ENCODE assay signal across 8 mouse cellular contexts in genomic region chr1:39030108-39030507, GRCm38 (mm10). TPM values are rescaled to one million over a fixed set of nuclear protein-coding genes. Genes with fewer than 3 reads are reported as not detected.
DNase-seq lines count a peak whose midpoint lies in the region; ATAC-seq and TF ChIP-seq lines count a peak whose summit lies in the region.

No protein-coding gene starts in this region.

- no peaks in the 10 kb centered on the region for H3K9me3 ChIP-seq in heart, embryonic 14.5 days (ENCODE audit: control insufficient read depth, low read length)
- no peaks in the 10 kb centered on the region for H3K9me3 ChIP-seq in hindbrain, embryonic 15.5 days
- H3K9me3 ChIP-seq in midbrain, embryonic 11.5 days (ENCODE audit: control insufficient read depth, low read length) = no peaks in the 10 kb centered on the region

- no peak overlapping the region for H3K27ac ChIP-seq in heart, embryonic 14.5 days (replicated peaks in 1 of 2; ENCODE audit: control insufficient read depth in 1 of 2, insufficient read depth in 1 of 2, low read depth in 2 of 2, low read length in 2 of 2)
- H3K27ac ChIP-seq in heart, adult 2 months = no peak overlapping the region
- H3K27ac ChIP-seq in hindbrain, embryonic 15.5 days (replicated peaks) = no peak overlapping the region
- no peak overlapping the region for H3K27ac ChIP-seq in midbrain, embryonic 11.5 days (ENCODE audit: low read depth, low read length)

- 13% methylated on average over 7 of the region's 7 CpGs for WGBS in heart, embryonic 14.5 days
- WGBS in heart, adult 2 months = 19% methylated on average over 7 of the region's 7 CpGs
- 14% methylated on average over 7 of the region's 7 CpGs for WGBS in hindbrain, embryonic 15.5 days
- WGBS in midbrain, embryonic 11.5 days = 14% methylated on average over 7 of the region's 7 CpGs

- intact Hi-C loops in heart, adult 2 months (cut with DNase I) = no loop called here

- H3K36me3 ChIP-seq in heart, embryonic 14.5 days (ENCODE audit: control insufficient read depth, insufficient read depth, low read length) = no peaks in the 10 kb centered on the region
- no peaks in the 10 kb centered on the region for H3K36me3 ChIP-seq in heart, adult 2 months (ENCODE audit: control insufficient read depth, insufficient read depth, low read length)
- no peaks in the 10 kb centered on the region for H3K36me3 ChIP-seq in hindbrain, embryonic 15.5 days
- no peaks in the 10 kb centered on the region for H3K36me3 ChIP-seq in midbrain, embryonic 11.5 days (ENCODE audit: control insufficient read depth, insufficient read depth, low read length)

- no peak for ATAC-seq in heart, embryonic 14.5 days (ENCODE audit: insufficient number of reproducible peaks, insufficient read depth, low FRiP score, low read depth)
- ATAC-seq in hindbrain, embryonic 15.5 days (ENCODE audit: low FRiP score, low read depth) = no peak
- no peak for ATAC-seq in midbrain, embryonic 11.5 days (ENCODE audit: low FRiP score)

- peak overlapping the region; percentile 53; the same call in 1 of the 2 replicates for H3K9ac ChIP-seq in heart, embryonic 14.5 days (ENCODE audit: low read length)
- no peak overlapping the region for H3K9ac ChIP-seq in heart, adult 2 months (ENCODE audit: low read depth, low read length)
- no peak overlapping the region for H3K9ac ChIP-seq in hindbrain, embryonic 15.5 days
- H3K9ac ChIP-seq in midbrain, embryonic 11.5 days (ENCODE audit: low read length) = no peak overlapping the region

- TF ChIP-seq EP300 in heart, adult 2 months (IDR thresholded peaks at IDR 0.05; ENCODE audit: insufficient read depth, low read depth, low read length) = no peak

- TF ChIP-seq CTCF in heart, adult 2 months (IDR thresholded peaks at IDR 0.05) = no peak

- H3K4me2 ChIP-seq in heart, embryonic 14.5 days (ENCODE audit: low read length) = peak overlapping the region; percentile 65
- H3K4me2 ChIP-seq in hindbrain, embryonic 15.5 days = peak overlapping the region; percentile 44
- peak overlapping the region; percentile 41 for H3K4me2 ChIP-seq in midbrain, embryonic 11.5 days

- no peak for TF ChIP-seq POLR2A in heart, adult 2 months (IDR thresholded peaks at IDR 0.05; ENCODE audit: insufficient read depth, low read depth, low read length)

- no peaks in the 10 kb centered on the region for H3K79me2 ChIP-seq in heart, adult 2 months (replicated peaks; ENCODE audit: control insufficient read depth, insufficient read depth, low read length)

- H3K27me3 ChIP-seq in heart, embryonic 14.5 days (ENCODE audit: control insufficient read depth, insufficient read depth, low read length) = 0 out of 2 replicates have a peak, but pooled peaks cover 3% of the 10 kb centered on the region
- H3K27me3 ChIP-seq in heart, adult 2 months (ENCODE audit: control insufficient read depth, insufficient read depth, low read length) = peaks cover 2% of the 10 kb centered on the region; the same call in 1 of the 2 replicates
- H3K27me3 ChIP-seq in hindbrain, embryonic 15.5 days = no peaks in the 10 kb centered on the region
- no peaks in the 10 kb centered on the region for H3K27me3 ChIP-seq in midbrain, embryonic 11.5 days (ENCODE audit: control insufficient read depth, insufficient read depth, low read length)

- DNase-seq in heart, adult 2 months = no peak
- peak; percentile 42 for DNase-seq in embryo, embryonic 11 days
- DNase-seq in midbrain, embryonic 11.5 days (ENCODE audit: low spot score, missing footprints) = peak; percentile 88
- no peak for DNase-seq in layer of hippocampus, adult 11-12 months (ENCODE audit: low spot score)
- no peak for DNase-seq in cerebellum, postnatal 10 days
- DNase-seq in layer of hippocampus, adult 9-10 months (ENCODE audit: low spot score) = no peak

- peaks cover 3 to 9% of the 10 kb centered on the region in 2 experiments; a peak in 3 of 4 replicates for H3K4me1 ChIP-seq in heart, embryonic 14.5 days (ENCODE audit: control insufficient read depth in 2 of 2, insufficient read depth in 2 of 2, low read length in 2 of 2)
- H3K4me1 ChIP-seq in heart, adult 2 months (ENCODE audit: control insufficient read depth, insufficient read depth, low read length) = no peaks in the 10 kb centered on the region
- peaks cover 10% of the 10 kb centered on the region; the same call in 1 of the 2 replicates for H3K4me1 ChIP-seq in hindbrain, embryonic 15.5 days (replicated peaks)
- peaks cover 7% of the 10 kb centered on the region for H3K4me1 ChIP-seq in midbrain, embryonic 11.5 days (ENCODE audit: control insufficient read depth, insufficient read depth, low read length)

- H3K4me3 ChIP-seq in heart, embryonic 14.5 days (ENCODE audit: control insufficient read depth in 1 of 2, insufficient read depth in 1 of 2, low read depth in 1 of 2, low read length in 2 of 2) = peak overlapping the region; percentile 25 to 27
- H3K4me3 ChIP-seq in heart, adult 2 months = no peak overlapping the region
- H3K4me3 ChIP-seq in hindbrain, embryonic 15.5 days = no peak overlapping the region
- peak overlapping the region; percentile 10; the same call in 1 of the 2 replicates for H3K4me3 ChIP-seq in midbrain, embryonic 11.5 days (ENCODE audit: low read depth, low read length)

RNA-seq across cellular contexts. Expression of gene Pdcl3, which starts 44.7 kb away (rescaled TPM):
- polyA plus RNA-seq in heart, embryonic 14.5 days (2014; fragmentation: Nextera tagmentation; extraction: Ambion mirVana) = 115 and 127 TPM in 2 replicates
- 10 to 100 TPM; 68.3 to 78.3 TPM for total RNA-seq in heart, adult 2 months (2021)
- polyA plus RNA-seq in heart, adult 2 months (2012; rRNA removed) = 33.4 and 49.2 TPM in 2 replicates
- 149 and 155 TPM in 2 replicates for polyA plus RNA-seq in hindbrain, embryonic 15.5 days (2015; fragmentation: Nextera tagmentation; extraction: Ambion mirVana)
- 161 and 174 TPM in 2 replicates for polyA plus RNA-seq in midbrain, embryonic 11.5 days (2014; fragmentation: Nextera tagmentation; extraction: Ambion mirVana)

Comparison
In these comparisons a context has a peak if more than half of its experiments do, and no peak if none do; other contexts are left out.
1. H3K4me3 ChIP-seq: peak in heart, embryonic 14.5 days (2 of 2) and midbrain, embryonic 11.5 days (single experiment); none in heart, adult 2 months (single experiment) and hindbrain, embryonic 15.5 days (single experiment).
2. DNase-seq: peak in embryo, embryonic 11 days (single experiment) and midbrain, embryonic 11.5 days (single experiment); none in heart, adult 2 months (0 of 2), layer of hippocampus, adult 11-12 months (single experiment), cerebellum, postnatal 10 days (0 of 2) and layer of hippocampus, adult 9-10 months (single experiment).
3. Peak in every context shown above with its lines, with median percentiles within 50 percentile points of each other: H3K4me2 ChIP-seq.